Mouse (Mus musculus) urinary bladder, postnatal 4 days (tissue): ENCODE results near the gene Gin1.
"Not testable (repeated sequence)": the region's sequence is repeated elsewhere in the genome, so short reads cannot be mapped to it uniquely, and the experiment has no call there.

Experiments used
- DNase-seq, 2 experiments: peaks; one replicate each; pipeline ENCODE4 v3.0.0; 2021 to 2022; ENCODE audit warnings: low spot score in 2 of 2

Gin1 gene

GRCm38 (mm10) chr1:97769904-97770753 lies at the start of gene Gin1, which contains the start of gene Ppip5k2:
Gin1 (plus strand) TSS chr1:97770172.
Ppip5k2 (minus strand) TSS chr1:97770411.
- DNase-seq: peak; percentile 90

- no peak for DNase-seq
Measured at GRCm38 (mm10) chr1:97726730-97727129, 43.2 kb upstream of the Gin1 start.

- no peak for DNase-seq
Measured at GRCm38 (mm10) chr1:97729339-97729738, 40.6 kb upstream of the Gin1 start.

- DNase-seq: no peak
Measured at GRCm38 (mm10) chr1:97743063-97743462, 26.9 kb upstream of the Gin1 start.

- no peak for DNase-seq
Measured at GRCm38 (mm10) chr1:97745712-97746111, 24.3 kb upstream of the Gin1 start.

- DNase-seq: no peak
Measured at GRCm38 (mm10) chr1:97746261-97746660, 23.7 kb upstream of the Gin1 start.

- DNase-seq: no peak
Measured at GRCm38 (mm10) chr1:97748163-97748562, 21.8 kb upstream of the Gin1 start.

- no peak for DNase-seq
Measured at GRCm38 (mm10) chr1:97753216-97753615, 16.8 kb upstream of the Gin1 start.

- DNase-seq: no peak
Measured at GRCm38 (mm10) chr1:97754392-97754791, 15.6 kb upstream of the Gin1 start.

- DNase-seq: no peak
Measured at GRCm38 (mm10) chr1:97759841-97760240, 10.1 kb upstream of the Gin1 start.

- DNase-seq: no peak
Measured at GRCm38 (mm10) chr1:97760598-97760997, 9.4 kb upstream of the Gin1 start.

- DNase-seq: no peak
Measured at GRCm38 (mm10) chr1:97761477-97761876, 8.5 kb upstream of the Gin1 start.

GRCm38 (mm10) chr1:97765712-97766111 lies 4.3 kb upstream of the Gin1 start:
- DNase-seq: not testable (repeated sequence)

GRCm38 (mm10) chr1:97768089-97768488 lies 1.9 kb upstream of the Gin1 start:
- DNase-seq: no peak

- DNase-seq: no peak
Measured at GRCm38 (mm10) chr1:97768906-97769293, 1.1 kb upstream of the Gin1 start.

GRCm38 (mm10) chr1:97769294-97769903 lies 573 bp upstream of the Gin1 start:
- DNase-seq: no peak

GRCm38 (mm10) chr1:97771118-97771517 lies 1.1 kb downstream of the Gin1 start:
- no peak for DNase-seq

GRCm38 (mm10) chr1:97771727-97772126 lies 1.8 kb downstream of the Gin1 start:
- no peak for DNase-seq

- no peak for DNase-seq
Measured at GRCm38 (mm10) chr1:97773362-97773761, 3.4 kb downstream of the Gin1 start.

- no peak for DNase-seq
Measured at GRCm38 (mm10) chr1:97773973-97774372, 4.0 kb downstream of the Gin1 start.

GRCm38 (mm10) chr1:97781674-97782073 lies 11.7 kb downstream of the Gin1 start:
- no peak for DNase-seq

GRCm38 (mm10) chr1:97784928-97785327 lies 15.0 kb downstream of the Gin1 start:
- DNase-seq: no peak
